Mouse (Mus musculus) hindlimb bud, embryonic 11.5 days (tissue): ENCODE measurements around the gene Olfr812.
"Not testable (repeated sequence)": the region's sequence is repeated elsewhere in the genome, so short reads cannot be mapped to it uniquely, and the experiment has no call there.

Source experiments
- DNase-seq: peaks from one replicate; pipeline ENCODE4 v3.0.0-alpha.2; 2012; ENCODE audit warnings: low read depth, low spot score; ENCODE audit errors: extremely low spot score

Olfr812 gene

GRCm38 (mm10) chr10:129845994-129846393 lies at the start of gene Olfr812:
Gene Olfr812 (minus strand): TSS chr10:129846094.
- DNase-seq = no peak

GRCm38 (mm10) chr10:129885934-129886333 lies 40.0 kb upstream of the Olfr812 start:
- no peak for DNase-seq

- DNase-seq = not testable (repeated sequence)
Observed at GRCm38 (mm10) chr10:129885496-129885895, 39.6 kb upstream of the Olfr812 start.

- not testable (repeated sequence) for DNase-seq
Observed at GRCm38 (mm10) chr10:129879751-129880150, 33.9 kb upstream of the Olfr812 start, which contains the start of gene Olfr814. Gene Olfr814 (minus strand): TSS chr10:129879851.

GRCm38 (mm10) chr10:129855067-129855466 lies 9.2 kb upstream of the Olfr812 start, which contains the start of gene Olfr813:
Gene Olfr813 (plus strand): TSS chr10:129855367.
- DNase-seq = no peak

GRCm38 (mm10) chr10:129847343-129847742 lies 1.4 kb upstream of the Olfr812 start:
- no peak for DNase-seq

GRCm38 (mm10) chr10:129804296-129804695 lies 41.6 kb downstream of the Olfr812 start, which contains the start of gene Olfr811:
Gene Olfr811 (minus strand): TSS chr10:129804396.
- DNase-seq = no peak

GRCm38 (mm10) chr10:129794817-129795216 lies 51.1 kb downstream of the Olfr812 start, which contains the start of gene Olfr810:
Gene Olfr810 (minus strand): TSS chr10:129794917.
- no peak for DNase-seq
